Mouse (Mus musculus) right cerebral cortex, postnatal 25 days (tissue): ENCODE data around the gene Alkbh5.
A peak's percentile ranks its signal among the peaks of the same experiment; 100 is the strongest.
"Not testable (repeated sequence)": the region's sequence is repeated elsewhere in the genome, so short reads cannot be mapped to it uniquely, and the experiment has no call there.

ENCODE experiments used
- DNase-seq: peaks from one replicate; pipeline ENCODE4 v3.0.0; 2022

Alkbh5 gene

GRCm38 (mm10) chr11:60545433-60545832 is 9.3 kb downstream of the Alkbh5 start:
- no peak for DNase-seq

DNA sequence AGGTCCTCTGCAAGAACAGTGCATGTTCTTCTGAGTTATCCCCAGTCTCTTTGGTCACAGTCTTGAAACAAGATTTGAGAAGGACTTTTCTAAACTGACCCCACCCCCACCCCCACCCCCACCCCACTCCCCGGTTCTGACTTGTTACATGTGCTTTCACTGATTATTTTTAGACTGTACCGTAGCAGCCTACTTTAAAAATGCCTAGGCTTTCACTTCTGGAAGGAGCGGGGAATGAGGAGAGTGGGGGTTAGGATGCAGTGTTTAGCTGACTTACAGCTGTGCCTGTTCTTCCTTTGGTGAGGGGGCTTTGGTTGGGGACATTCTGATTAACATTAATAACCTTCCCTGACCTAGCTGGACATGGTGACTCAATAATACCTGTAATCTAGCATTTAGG is 11.9 kb downstream of the Alkbh5 start:
- no peak for DNase-seq

GRCm38 (mm10) chr11:60553091-60553490 is 16.9 kb downstream of the Alkbh5 start:
- DNase-seq = no peak

- DNase-seq = no peak
These were observed 21.5 kb downstream of the Alkbh5 start for GRCm38 (mm10) chr11:60557675-60558074.

GRCm38 (mm10) chr11:60559342-60559741 is 23.2 kb downstream of the Alkbh5 start:
- peak; percentile 63 for DNase-seq

DNA sequence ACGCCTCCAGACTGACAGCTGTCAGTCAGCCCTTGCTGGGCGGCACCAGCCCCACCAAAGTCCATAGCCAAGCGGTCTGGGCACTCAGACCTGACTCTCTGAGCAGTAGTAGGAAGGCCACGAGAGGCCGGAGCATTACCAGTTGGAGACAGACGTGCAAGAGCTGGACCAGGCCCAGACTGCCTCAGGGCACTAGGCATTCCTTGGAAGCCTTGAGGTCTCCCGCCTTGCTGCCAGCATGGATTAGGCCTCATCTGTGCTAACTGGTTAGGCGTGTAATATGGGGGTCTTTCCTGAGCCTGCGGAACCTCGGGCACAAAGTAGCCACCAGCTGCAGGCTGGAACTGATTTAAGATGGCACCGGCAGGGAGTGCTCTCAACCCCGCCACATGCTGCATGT is 37.8 kb downstream of the Alkbh5 start:
- not testable (repeated sequence) for DNase-seq
